Mouse (Mus musculus) gastrocnemius, adult 2 months (tissue): ENCODE measurements around the gene A530064D06Rik. TPM values are rescaled to one million over a fixed set of nuclear protein-coding genes. Genes with fewer than 3 reads are reported as not detected.
A peak's percentile ranks its signal among the peaks of the same experiment; 100 is the strongest.

Source experiments
- DNase-seq: peaks from one replicate; pipeline ENCODE4 v3.0.0; 2022
- H3K27ac ChIP-seq: fragments of 200-600 bp; 2 replicates; pipeline ENCODE4 v1.8.1; 2022; ENCODE audit warnings: mild to moderate bottlenecking
- H3K4me3 ChIP-seq: fragments of 200-600 bp; 2 replicates; pipeline ENCODE4 v1.8.1; 2022; ENCODE audit warnings: mild to moderate bottlenecking, moderate library complexity
- CTCF ChIP-seq: fragments of 200-600 bp; IDR thresholded peaks from 2 replicates; pipeline ENCODE4 v1.8.1; 2022; ENCODE audit warnings: antibody characterized with exemption, mild to moderate bottlenecking, moderate library complexity
- intact Hi-C: fragments of 180-260 bp; cut with DNase I; formaldehyde crosslinking; loops from one replicate; pipeline ENCODE4 v1.15.1; 2025
- total RNA-seq, 2 experiments: library from RNA; stranded (reverse); gene quantifications; 2 replicates each; pipeline ENCODE4 v1.2.3; 2021

Gene A530064D06Rik
- total RNA-seq, 2 experiments from 2014 or later = not detected

GRCm38 (mm10) chr17:48110547-48111287, 56.4 kb downstream of the A530064D06Rik start:
- Histone ChIP-seq H3K27ac (no peak overlapping the region), H3K4me3 (no peak overlapping the region)
- intact Hi-C loops = no loop called here
- peak; percentile 44 for DNase-seq
- peak; percentile 74 for TF ChIP-seq CTCF

DNA sequence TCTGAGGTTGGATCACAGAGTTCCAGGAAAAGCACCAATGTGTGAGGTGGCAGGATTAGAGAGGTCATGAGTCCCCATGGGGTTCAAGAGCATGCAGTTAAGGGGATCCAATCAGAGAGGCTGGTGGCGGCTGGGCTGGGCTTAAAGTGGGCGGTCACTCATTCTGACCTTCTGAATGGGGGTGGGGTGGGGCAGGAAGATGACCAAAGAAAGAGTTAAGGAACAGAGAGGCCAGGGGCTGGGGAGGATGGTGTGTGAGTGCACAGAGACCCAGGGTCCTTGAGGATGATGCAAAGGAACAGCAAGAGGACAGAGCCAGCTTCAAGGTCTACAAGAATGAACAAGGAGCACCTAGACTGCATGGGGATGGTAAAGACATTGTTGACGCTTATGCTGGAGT, 58.6 kb downstream of the A530064D06Rik start:
- no peak for DNase-seq
- Histone ChIP-seq H3K27ac (no peak overlapping the region), H3K4me3 (no peak overlapping the region)
- intact Hi-C loops = no loop called here
- TF ChIP-seq CTCF = no peak

- H3K4me3 ChIP-seq = no peak overlapping the region
- H3K27ac ChIP-seq = no peak overlapping the region
- intact Hi-C loops = no loop called here
- DNase-seq = no peak
- TF ChIP-seq CTCF = no peak
Observed at GRCm38 (mm10) chr17:48107862-48108261, 59.2 kb downstream of the A530064D06Rik start.

DNA sequence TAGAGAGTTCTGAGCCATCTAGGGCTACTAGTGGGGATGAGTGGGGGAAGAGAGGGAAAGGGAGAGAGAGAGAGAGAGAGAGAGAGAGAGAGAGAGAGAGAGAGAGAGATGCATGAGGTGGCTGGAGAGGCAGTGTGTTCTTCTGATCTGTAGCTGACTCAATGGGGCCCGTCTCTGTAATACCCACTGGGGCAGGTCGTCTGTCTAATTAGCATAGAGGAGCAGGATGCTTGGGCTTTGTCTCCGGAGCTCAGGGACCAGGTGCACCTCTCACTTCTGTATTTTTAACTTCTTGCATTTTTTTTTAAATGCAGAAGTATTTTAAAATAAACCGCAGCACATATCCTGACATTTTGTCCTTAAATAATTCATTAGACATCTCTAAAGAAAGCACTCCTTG, 59.7 kb downstream of the A530064D06Rik start:
- no peak for DNase-seq
- no peak for TF ChIP-seq CTCF
- intact Hi-C loops = no loop called here

DNA sequence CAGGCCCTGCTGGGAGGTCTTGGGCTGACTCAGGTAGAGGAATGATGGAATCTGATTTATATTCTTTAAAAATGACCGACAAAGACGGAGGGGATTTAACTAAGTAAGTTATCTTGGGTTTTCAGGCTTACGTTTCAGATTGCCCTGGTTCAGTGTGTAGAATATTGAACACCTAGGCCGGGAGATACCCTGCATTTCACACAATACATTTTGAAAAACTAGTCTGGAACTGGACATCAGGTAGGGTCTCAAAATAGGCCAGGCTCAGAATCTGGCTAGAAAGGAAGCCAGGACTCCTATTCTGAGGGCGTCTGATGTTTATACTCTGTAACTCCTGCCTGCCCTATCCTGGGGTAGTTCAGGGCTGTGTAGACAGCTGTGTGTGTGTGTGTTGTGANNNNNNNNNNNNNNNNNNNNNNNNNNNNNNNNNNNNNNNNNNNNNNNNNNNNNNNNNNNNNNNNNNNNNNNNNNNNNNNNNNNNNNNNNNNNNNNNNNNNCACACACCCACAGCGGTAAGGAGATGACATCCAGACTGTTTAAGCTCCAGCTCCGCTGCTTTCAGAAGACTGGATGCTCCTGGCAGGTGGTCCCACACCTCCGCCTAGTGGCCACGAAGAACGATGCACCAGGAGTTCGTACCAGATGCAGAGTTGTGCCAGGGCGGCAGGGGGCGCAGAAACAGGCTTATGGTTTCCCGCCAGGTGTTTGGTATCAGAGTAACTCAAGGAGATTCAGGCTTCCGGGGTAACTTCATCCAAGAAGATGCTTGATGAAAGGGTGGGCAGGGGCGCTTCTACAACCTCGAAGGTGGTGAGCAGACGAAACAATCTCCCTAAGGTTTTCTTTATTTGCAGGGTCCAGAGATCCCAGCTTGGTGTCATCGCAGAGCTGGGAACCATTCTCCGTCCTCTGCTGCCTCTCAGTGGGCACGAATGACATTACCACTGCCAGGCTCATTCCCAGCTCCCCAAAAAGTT, 66.3 kb downstream of the A530064D06Rik start:
- no peak overlapping the region for H3K27ac ChIP-seq
- H3K4me3 ChIP-seq = peak overlapping the region; percentile 54
- peak; percentile 87 for DNase-seq
- intact Hi-C loops = loop anchor here (1.0 to 5.0 kb wide), 4 partner anchors 56 to 308 kb away; no protein-coding TSS in a partner anchor
- TF ChIP-seq CTCF = peak; percentile 69

More for the DNA sequence above, 59.7 kb downstream of the A530064D06Rik start:
- Histone ChIP-seq H3K4me3 (no peak overlapping the region), H3K27ac (no peak overlapping the region)

DNA sequence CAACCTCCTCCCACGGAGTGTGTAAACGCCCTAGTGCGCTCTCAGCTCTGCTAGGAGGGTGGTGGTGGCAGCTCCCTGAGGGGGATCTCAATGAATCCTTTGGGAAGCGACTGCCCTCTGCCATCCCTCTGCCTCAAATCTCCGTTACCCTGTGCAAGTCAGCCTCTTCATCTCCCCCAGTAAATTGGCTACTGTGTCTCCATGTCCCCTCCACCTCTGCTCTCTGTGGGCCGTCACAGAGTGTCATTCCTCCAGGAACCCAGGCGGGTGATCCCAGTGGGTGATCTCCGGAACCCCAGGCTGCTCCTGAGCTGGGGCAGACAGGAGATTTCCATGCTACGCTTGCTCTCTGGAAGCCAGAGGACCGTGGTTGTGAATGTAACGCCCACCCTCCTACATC, 67.8 kb downstream of the A530064D06Rik start:
- intact Hi-C loops = no loop called here
- Histone ChIP-seq H3K4me3 (no peak overlapping the region), H3K27ac (no peak overlapping the region)
- no peak for TF ChIP-seq CTCF
- no peak for DNase-seq

Other genes starting within 250 kb of the A530064D06Rik start
- 1 to 10 TPM; 7.3 to 7.9 TPM for gene Foxp4, start 242.6 kb downstream of the A530064D06Rik start, total RNA-seq
- not detected for gene 1700122O11Rik, start 129.0 kb downstream of the A530064D06Rik start, total RNA-seq
- not detected for gene 1700067P10Rik, start 78.0 kb downstream of the A530064D06Rik start, total RNA-seq
- gene 9830107B12Rik, start 21.0 kb downstream of the A530064D06Rik start, total RNA-seq = under 1 TPM in 1 of 2 experiments, not detected in 1; 0.13 TPM
- gene Trem1, start 65.5 kb upstream of the A530064D06Rik start, total RNA-seq = not detected
- gene Trem3, start 80.5 kb upstream of the A530064D06Rik start, total RNA-seq = not detected
- not detected for gene Treml4, start 97.0 kb upstream of the A530064D06Rik start, total RNA-seq
- gene Treml2, start 132.2 kb upstream of the A530064D06Rik start, total RNA-seq = not detected
- gene B430306N03Rik, start 148.9 kb upstream of the A530064D06Rik start, total RNA-seq = not detected
- gene Trem2, start 179.1 kb upstream of the A530064D06Rik start, total RNA-seq = under 1 TPM in 1 of 2 experiments, not detected in 1; 0.15 TPM
- gene Treml1, start 192.6 kb upstream of the A530064D06Rik start, total RNA-seq = not detected
- gene Nfya, start 242.6 kb upstream of the A530064D06Rik start, total RNA-seq = 1 to 10 TPM; 6.1 to 9.4 TPM
- 10 to 100 TPM; 11.1 to 12.4 TPM for gene Oard1, start 242.7 kb upstream of the A530064D06Rik start, total RNA-seq